Mouse (Mus musculus) intestine, embryonic 16.5 days (tissue): Measurements from ENCODE around the gene Slc2a9. TPM values are rescaled to one million over a fixed set of nuclear protein-coding genes. Genes with fewer than 3 reads are reported as not detected.

ENCODE experiments used
- ATAC-seq: fragments of 200-750 bp; cut with Nextera tagmentation; 2 replicates; pipeline ENCODE4 v1.8.0; 2017; ENCODE audit warnings: moderate TSS enrichment, moderate library complexity
- H3K27ac ChIP-seq: fragments of 300-500 bp; sonication (generic); 2 replicates; pipeline ENCODE4 v1.5.1; 2014; ENCODE audit warnings: mild to moderate bottlenecking, low read length
- H3K27me3 ChIP-seq: fragments of 300-500 bp; sonication (generic); replicated peaks from 2 replicates; pipeline ENCODE4 v1.6.1; 2014; ENCODE audit warnings: low read length, control low read depth, mixed read lengths; ENCODE audit not compliant: control insufficient read depth, insufficient read depth
- H3K36me3 ChIP-seq: fragments of 300-500 bp; sonication (generic); 2 replicates; pipeline ENCODE4 v1.6.1; 2014; ENCODE audit warnings: low read length, control low read depth; ENCODE audit not compliant: control insufficient read depth, insufficient read depth
- H3K4me1 ChIP-seq: fragments of 300-500 bp; sonication (generic); 2 replicates; pipeline ENCODE4 v1.6.1; 2014; ENCODE audit warnings: low read length, control low read depth, mixed read lengths; ENCODE audit not compliant: control insufficient read depth, insufficient read depth
- H3K4me2 ChIP-seq: fragments of 300-500 bp; sonication (generic); 2 replicates; pipeline ENCODE4 v1.6.1; 2014; ENCODE audit warnings: low read depth, low read length, control low read depth
- H3K4me3 ChIP-seq: fragments of 300-500 bp; sonication (generic); 2 replicates; pipeline ENCODE4 v1.5.1; 2014; ENCODE audit warnings: mild to moderate bottlenecking, low read length
- H3K9ac ChIP-seq: fragments of 300-500 bp; sonication (generic); 2 replicates; pipeline ENCODE4 v1.6.1; 2014; ENCODE audit warnings: low read depth, low read length
- H3K9me3 ChIP-seq: fragments of 300-500 bp; sonication (generic); 2 replicates; pipeline ENCODE4 v1.6.1; 2016; ENCODE audit warnings: low read length, control low read depth; ENCODE audit not compliant: control insufficient read depth
- WGBS: fragments of 180-500 bp; shearing (Covaris S2); extraction: QIAGEN DNeasy Blood & Tissue Kit; methylation state at CpG from one replicate; pipeline ENCODE4 v1.1.7; 2014; 5-methylcytosine and 5-hydroxymethylcytosine counted together
- polyA plus RNA-seq: library from polyadenylated mRNA; unstranded; fragments of >200 nt; fragmentation: Nextera tagmentation; extraction: Ambion mirVana; gene quantifications from 2 replicates; pipeline ENCODE4 v1.2.1, GENCODE M21; 2015

The Slc2a9 gene
- polyA plus RNA-seq, 1 experiment from 2014 or later, result 2.5 TPM

DNA sequence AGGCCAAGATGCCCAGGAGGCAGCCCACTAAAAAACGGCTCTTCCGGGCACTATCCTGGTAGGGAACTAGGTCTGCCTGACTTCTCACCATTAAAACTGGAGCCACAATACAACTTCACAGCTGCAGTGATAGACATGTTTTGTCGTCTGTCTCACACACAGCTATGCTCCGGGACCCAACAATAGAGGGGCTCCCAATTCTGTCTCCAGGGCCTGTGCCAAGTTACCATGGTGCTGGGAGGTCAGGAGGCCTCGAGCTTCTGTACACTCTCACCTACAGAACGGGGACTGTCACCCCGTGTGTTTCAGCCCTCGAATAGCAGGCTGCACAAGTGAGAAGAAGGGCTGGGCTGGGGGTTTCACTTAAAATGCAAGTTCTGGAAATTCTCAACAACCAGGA lies 35.6 kb upstream of the Slc2a9 start:
- Histone ChIP-seq H3K36me3 (peaks cover 43% of the 10 kb centered on the region), H3K9ac (no peak overlapping the region), H3K27me3 (no peaks in the 10 kb centered on the region), H3K4me2 (no peak overlapping the region), H3K9me3 (no peaks in the 10 kb centered on the region), H3K4me3 (no peak overlapping the region), H3K27ac (no peak overlapping the region), H3K4me1 (no peaks in the 10 kb centered on the region)
- 85% methylated on average over 8 of the region's 8 CpGs for WGBS
- ATAC-seq, result no peak

DNA sequence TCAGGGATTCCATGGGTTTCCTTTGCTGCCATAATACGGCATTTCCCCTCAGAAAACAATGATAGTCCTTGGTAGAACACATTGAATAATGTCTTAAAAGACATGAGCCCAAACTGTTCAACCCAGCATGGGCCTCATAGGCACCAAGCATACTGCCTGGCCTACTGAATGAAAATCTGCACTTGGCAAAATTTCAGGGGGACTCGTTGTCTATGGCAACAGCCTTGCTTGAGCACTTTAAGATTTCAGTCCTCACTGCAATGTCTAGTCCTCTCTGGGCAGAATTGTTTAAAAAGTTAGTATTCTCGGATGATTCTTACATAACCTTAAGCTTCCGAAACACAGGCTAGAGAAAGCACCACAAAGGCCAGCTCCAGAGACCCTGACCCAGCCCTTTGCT lies 34.9 kb upstream of the Slc2a9 start:
- no peak overlapping the region for H3K27ac ChIP-seq
- no peak for ATAC-seq
- no peak overlapping the region for H3K9ac ChIP-seq
- H3K9me3 ChIP-seq, result no peaks in the 10 kb centered on the region
- 89% methylated on average over 4 of the region's 4 CpGs for WGBS
- no peak overlapping the region for H3K4me3 ChIP-seq
- H3K36me3 ChIP-seq, result peaks cover 38% of the 10 kb centered on the region
- no peaks in the 10 kb centered on the region for H3K27me3 ChIP-seq
- H3K4me2 ChIP-seq, result no peak overlapping the region
- H3K4me1 ChIP-seq, result no peaks in the 10 kb centered on the region

DNA sequence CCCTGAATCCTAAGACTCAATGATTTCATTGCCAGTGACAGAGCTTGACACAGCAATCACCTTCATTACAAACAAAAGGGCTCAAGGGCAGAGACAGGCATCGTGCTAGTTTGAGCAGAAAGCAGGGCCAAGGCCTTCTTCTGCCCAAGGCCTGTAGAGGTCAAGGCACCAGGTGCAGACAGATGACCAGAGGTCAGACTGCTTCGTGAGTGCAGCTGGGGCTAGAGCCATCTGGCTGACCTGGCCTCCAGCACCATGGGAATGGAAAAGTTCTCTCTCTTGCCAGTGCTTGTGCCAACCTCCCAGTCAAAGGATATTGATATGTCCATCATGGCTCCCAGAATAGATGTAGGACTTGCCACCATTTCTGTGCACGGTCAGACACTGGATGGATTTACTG lies 33.9 kb upstream of the Slc2a9 start:
- H3K9ac ChIP-seq, result no peak overlapping the region
- H3K4me3 ChIP-seq, result no peak overlapping the region
- ATAC-seq, result no peak
- peaks cover 40% of the 10 kb centered on the region for H3K36me3 ChIP-seq
- H3K9me3 ChIP-seq, result no peaks in the 10 kb centered on the region
- H3K27me3 ChIP-seq, result no peaks in the 10 kb centered on the region
- H3K27ac ChIP-seq, result no peak overlapping the region
- no peak overlapping the region for H3K4me2 ChIP-seq
- no peaks in the 10 kb centered on the region for H3K4me1 ChIP-seq
- 85% methylated on average over 3 of the region's 3 CpGs for WGBS

DNA sequence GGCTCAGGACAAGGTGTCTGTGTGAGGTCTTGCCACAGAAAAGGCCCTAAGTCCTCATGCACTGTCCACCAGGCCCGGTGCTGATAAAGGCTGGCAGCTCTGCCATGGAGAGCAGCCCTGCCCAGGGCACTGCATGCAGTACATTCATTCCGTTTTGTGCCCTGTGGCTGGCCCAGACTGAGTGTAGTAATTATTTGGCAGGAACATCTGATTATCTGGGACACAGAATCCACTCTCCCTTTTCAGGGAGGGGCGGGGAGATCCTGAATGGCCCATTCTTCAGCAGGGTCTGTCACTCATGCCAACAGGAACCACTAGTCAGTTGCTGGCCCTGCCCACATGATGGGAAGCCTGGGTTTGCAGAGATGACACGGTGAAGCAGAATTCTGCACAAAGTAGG lies 29.1 kb upstream of the Slc2a9 start:
- ATAC-seq, result 0 out of 2 replicates have a peak, but pooled peaks have one; percentile 19
- H3K27me3 ChIP-seq, result no peaks in the 10 kb centered on the region

DNA sequence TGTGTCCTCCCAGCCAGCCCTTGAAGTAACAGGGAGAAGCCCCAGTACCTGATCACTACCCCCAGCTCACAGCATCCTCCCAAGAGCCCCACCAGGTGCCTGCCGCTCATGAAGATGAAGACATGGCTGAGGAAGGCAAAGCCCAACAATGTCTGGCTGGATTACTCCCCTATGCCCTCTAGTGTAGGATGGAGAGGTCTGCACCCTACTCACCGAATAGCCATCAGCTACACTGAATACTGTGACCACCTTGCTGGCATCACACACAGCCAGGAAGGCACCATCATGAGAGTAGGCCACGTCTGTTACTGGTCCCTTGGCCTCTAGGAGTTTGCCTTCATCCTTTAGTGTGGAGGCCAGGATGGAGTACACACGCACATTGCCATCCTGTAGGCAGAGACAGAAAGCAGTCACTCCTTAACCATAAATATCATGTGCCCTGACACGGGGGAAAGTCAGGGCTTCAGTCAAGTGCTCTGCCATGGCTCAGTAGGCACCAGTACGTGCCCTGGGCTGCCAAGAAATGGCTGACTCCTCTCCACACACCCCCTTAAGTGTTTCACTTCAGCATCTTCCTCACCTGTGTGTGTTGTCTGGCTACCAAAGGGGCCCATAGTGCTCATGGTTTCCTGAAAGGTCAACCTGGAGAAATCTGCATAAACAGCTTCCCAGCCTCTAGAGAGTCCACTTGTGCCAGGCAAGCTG lies 26.9 kb upstream of the Slc2a9 start:
- H3K4me3 ChIP-seq, result no peak overlapping the region
- H3K27ac ChIP-seq, result no peak overlapping the region
- no peaks in the 10 kb centered on the region for H3K4me1 ChIP-seq
- H3K4me2 ChIP-seq, result no peak overlapping the region
- H3K9me3 ChIP-seq, result no peaks in the 10 kb centered on the region
- no peaks in the 10 kb centered on the region for H3K27me3 ChIP-seq
- peak; percentile 36; the same call in 1 of the 2 replicates for ATAC-seq
- WGBS, result 77% methylated on average over 6 of the region's 6 CpGs
- no peak overlapping the region for H3K9ac ChIP-seq
- H3K36me3 ChIP-seq, result peaks cover 50% of the 10 kb centered on the region

More for the DNA sequence above, 29.1 kb upstream of the Slc2a9 start:
- WGBS, result 83% methylated on average over 4 of the region's 4 CpGs
- no peaks in the 10 kb centered on the region for H3K4me1 ChIP-seq
- no peak overlapping the region for H3K4me3 ChIP-seq
- no peak overlapping the region for H3K9ac ChIP-seq
- no peak overlapping the region for H3K27ac ChIP-seq
- peaks cover 53% of the 10 kb centered on the region for H3K36me3 ChIP-seq
- no peaks in the 10 kb centered on the region for H3K9me3 ChIP-seq
- no peak overlapping the region for H3K4me2 ChIP-seq

DNA sequence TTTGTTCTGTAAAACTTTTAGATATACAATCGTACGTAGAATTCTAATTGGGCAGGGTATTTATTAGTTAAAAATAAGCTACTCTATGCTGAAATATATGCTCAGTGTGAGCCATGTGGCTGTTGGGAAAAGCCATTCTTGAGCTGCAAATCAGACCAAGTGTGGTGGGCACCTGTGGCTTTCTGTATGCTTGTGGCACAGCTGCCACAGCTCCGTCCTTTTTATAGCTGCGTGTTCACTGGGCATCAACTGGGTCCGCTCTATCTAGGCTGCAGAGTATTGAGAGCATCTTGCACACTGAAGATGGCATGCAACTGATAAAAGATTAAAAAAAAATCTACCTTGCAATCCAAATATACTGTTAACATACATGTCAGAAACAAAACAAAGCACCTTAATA lies 20.0 kb upstream of the Slc2a9 start:
- no peaks in the 10 kb centered on the region for H3K4me1 ChIP-seq
- no peak overlapping the region for H3K4me3 ChIP-seq
- H3K9ac ChIP-seq, result no peak overlapping the region
- WGBS, result 93% methylated on average over 5 of the region's 5 CpGs
- no peak for ATAC-seq
- H3K27me3 ChIP-seq, result no peaks in the 10 kb centered on the region
- H3K36me3 ChIP-seq, result peaks cover 12% of the 10 kb centered on the region
- H3K9me3 ChIP-seq, result no peaks in the 10 kb centered on the region
- H3K27ac ChIP-seq, result no peak overlapping the region
- no peak overlapping the region for H3K4me2 ChIP-seq

DNA sequence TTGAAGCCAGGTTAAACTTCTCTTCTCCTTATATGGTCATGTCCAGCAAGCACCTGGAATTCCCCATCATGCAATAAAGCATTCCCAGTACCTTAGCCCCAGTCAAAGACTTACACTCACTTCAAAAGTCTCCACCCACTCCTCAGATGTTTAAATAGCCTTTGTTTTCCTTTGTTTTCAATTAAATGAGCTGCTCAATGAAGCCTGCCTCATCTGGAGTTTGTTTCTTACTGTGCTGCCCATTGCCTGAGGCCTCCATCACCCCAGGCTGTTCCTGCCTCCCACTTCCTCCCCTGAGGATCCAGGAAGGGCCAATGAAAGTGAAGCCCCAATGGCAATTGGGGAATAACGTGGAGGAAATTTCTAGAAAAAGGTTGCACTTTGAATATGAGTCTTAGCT lies 17.9 kb upstream of the Slc2a9 start:
- no peak overlapping the region for H3K27ac ChIP-seq
- 40% methylated on average over 1 of the region's 1 CpGs for WGBS
- H3K4me2 ChIP-seq, result no peak overlapping the region
- H3K9me3 ChIP-seq, result no peaks in the 10 kb centered on the region
- H3K4me1 ChIP-seq, result no peaks in the 10 kb centered on the region
- ATAC-seq, result no peak
- H3K27me3 ChIP-seq, result no peaks in the 10 kb centered on the region
- H3K36me3 ChIP-seq, result peaks cover 5% of the 10 kb centered on the region; the same call in 1 of the 2 replicates
- no peak overlapping the region for H3K4me3 ChIP-seq
- H3K9ac ChIP-seq, result no peak overlapping the region

DNA sequence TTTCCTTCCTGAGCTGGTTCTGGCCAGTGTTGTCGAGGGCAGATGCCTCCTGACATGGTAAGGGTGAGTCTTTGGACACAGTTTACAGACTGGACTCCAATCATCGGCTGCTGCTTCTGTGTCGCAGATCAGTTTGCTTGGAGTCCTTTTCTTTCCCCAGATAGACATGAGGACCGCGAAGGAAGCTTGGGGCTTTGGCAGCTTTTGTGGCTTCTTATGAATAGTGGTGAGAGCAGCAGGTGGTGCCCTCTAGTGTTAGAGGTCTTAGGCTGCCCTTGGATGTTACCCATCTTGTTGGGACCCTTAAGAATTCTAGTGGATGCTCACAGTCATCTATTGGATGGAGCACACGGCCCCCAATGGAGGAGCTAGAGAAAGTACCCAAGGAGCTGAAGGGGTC lies 13.3 kb upstream of the Slc2a9 start:
- H3K36me3 ChIP-seq, result no peaks in the 10 kb centered on the region
- H3K9ac ChIP-seq, result no peak overlapping the region
- WGBS, result 57% methylated on average over 6 of the region's 6 CpGs
- H3K4me2 ChIP-seq, result no peak overlapping the region
- H3K27me3 ChIP-seq, result no peaks in the 10 kb centered on the region
- no peak overlapping the region for H3K4me3 ChIP-seq
- no peaks in the 10 kb centered on the region for H3K9me3 ChIP-seq
- no peak overlapping the region for H3K27ac ChIP-seq
- no peaks in the 10 kb centered on the region for H3K4me1 ChIP-seq
- no peak for ATAC-seq

DNA sequence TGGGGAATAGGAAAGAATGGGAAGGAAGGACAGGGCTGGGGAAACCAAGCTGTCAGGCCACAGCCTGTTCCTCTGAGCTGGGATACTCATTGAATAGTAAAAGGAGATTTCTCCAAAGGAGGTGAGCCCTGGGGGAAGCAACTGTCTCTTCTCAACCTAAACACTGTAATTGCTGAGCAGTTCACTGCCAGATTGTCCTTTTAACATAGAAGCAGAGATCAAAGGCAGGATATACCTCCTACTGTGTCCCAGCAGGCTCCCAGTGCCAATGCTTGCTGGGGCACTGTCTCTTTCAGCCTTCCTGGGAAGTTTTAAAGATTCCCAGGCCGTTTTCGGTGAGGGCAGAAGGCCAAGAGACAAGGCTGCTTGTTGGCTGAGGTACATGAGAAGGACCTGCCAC lies 10.0 kb upstream of the Slc2a9 start:
- 17% methylated on average over 2 of the region's 2 CpGs for WGBS

DNA sequence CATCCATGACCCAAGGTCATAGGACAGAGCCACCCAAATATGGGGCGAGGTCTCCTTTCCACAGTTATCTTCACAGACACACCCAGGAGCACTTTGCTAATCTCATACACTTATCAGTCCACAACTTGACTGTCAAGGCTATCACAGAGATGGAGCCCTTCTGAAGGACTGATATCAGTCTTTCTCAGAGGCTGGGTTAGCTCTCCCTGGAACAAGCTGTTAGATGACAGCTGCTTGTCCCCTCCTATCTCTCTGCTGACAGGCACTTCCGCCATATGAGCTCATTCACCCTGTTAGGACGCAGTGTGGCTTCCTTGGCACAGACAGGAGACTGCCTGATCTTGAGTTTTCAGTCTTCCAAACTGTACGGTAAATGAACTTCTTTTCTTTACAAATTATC lies 6.6 kb upstream of the Slc2a9 start:
- 79% methylated on average over 4 of the region's 4 CpGs for WGBS

More for the DNA sequence above, 10.0 kb upstream of the Slc2a9 start:
- Histone ChIP-seq H3K27ac (no peak overlapping the region), H3K36me3 (no peaks in the 10 kb centered on the region), H3K4me3 (no peak overlapping the region), H3K9me3 (no peaks in the 10 kb centered on the region), H3K27me3 (no peaks in the 10 kb centered on the region), H3K4me2 (no peak overlapping the region), H3K4me1 (no peaks in the 10 kb centered on the region), H3K9ac (no peak overlapping the region)
- ATAC-seq, result no peak

More for the DNA sequence above, 6.6 kb upstream of the Slc2a9 start:
- Histone ChIP-seq H3K36me3 (no peaks in the 10 kb centered on the region), H3K4me3 (no peak overlapping the region), H3K9me3 (no peaks in the 10 kb centered on the region), H3K4me1 (no peaks in the 10 kb centered on the region), H3K27ac (no peak overlapping the region), H3K9ac (no peak overlapping the region), H3K27me3 (no peaks in the 10 kb centered on the region), H3K4me2 (no peak overlapping the region)
- peak; percentile 76 for ATAC-seq
